Mouse (Mus musculus) CH12.LX (cell line): ENCODE measurements around the gene Fam213b.

Experiments
- KAT2A ChIP-seq: IDR thresholded peaks from 2 replicates; pipeline ENCODE4 v1.6.1; 2012; ENCODE audit warnings: low read length, improper control_type of control experiment, inconsistent platforms; ENCODE audit not compliant: insufficient replicate concordance
- ZNF384 ChIP-seq: IDR thresholded peaks from 2 replicates; pipeline ENCODE4 v1.6.1; 2012; ENCODE audit warnings: low read depth, low read length, improper control_type of control experiment, inconsistent platforms

- TF ChIP-seq KAT2A (0 out of 2 replicates have a peak, but pooled peaks have one; percentile 35), ZNF384 (no peak)
Measured at GRCm38 (mm10) chr4:154944121-154944590, 45.2 kb upstream of the Fam213b start.
